Mouse (Mus musculus): ENCODE results near the gene Zbtb8b. TPM values are rescaled to one million over a fixed set of nuclear protein-coding genes. Genes with fewer than 3 reads are reported as not detected.

Zbtb8b gene
- polyA plus RNA-seq (2015; fragmentation: Nextera tagmentation; extraction: Ambion mirVana), result 3.9 and 4.7 TPM in 2 replicates

DNA sequence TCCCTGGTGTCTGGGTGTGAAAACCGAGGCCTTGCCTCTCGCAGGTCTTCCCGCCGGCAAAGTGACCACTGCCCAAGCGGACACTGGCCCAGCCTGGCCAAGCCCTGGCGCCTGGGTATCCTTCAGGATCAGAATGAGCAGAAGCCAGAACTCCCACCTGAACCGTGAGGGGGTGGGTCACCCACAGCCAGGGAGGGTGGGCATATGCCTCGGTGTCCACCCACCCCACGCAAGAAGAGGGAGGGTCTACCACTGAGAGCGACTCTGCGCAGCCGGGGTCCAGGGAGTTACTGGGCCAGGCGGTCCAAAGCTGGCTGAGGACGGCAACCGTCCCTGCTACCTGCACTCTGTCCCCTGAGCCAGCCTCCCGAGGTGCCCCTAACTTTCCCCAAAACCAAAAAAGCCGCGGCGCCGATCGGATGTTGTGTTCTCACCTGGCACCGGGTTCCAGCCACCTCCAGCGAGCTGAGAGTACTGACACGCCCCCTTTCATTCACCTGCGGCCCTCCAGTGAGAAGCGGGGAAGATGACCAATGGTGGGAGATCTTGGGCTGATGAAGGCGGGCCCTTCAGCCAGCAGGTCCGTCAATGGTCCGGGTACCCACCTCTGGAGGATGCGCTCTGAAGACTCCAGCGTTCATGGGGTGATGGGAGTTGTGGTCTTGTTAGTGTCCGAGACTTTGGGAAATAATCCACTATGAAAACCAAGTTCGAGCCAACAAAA lies at the start of gene Zbtb8b:
TSS of gene Zbtb8b (minus strand) at position 514 of the 724 bp plus-strand sequence.
- Histone ChIP-seq H3K27ac (replicated peaks) (no peak within 1 kb of the TSS), H3K9me3 (no peaks in the 10 kb centered on the region), H3K27me3 (replicated peaks) (peaks cover 42% of the 10 kb centered on the region), H3K9ac (peak within 1 kb of the TSS; percentile 64), H3K4me2 (peak within 1 kb of the TSS; percentile 72), H3K36me3 (no peaks in the 10 kb centered on the region), H3K4me1 (peaks cover 15% of the 10 kb centered on the region), H3K4me3 (peak within 1 kb of the TSS; percentile 48)
- 5% methylated on average over 33 of the region's 33 CpGs for WGBS
- ATAC-seq (ENCODE audit: extremely low read depth, insufficient number of reproducible peaks, low FRiP score, low TSS enrichment), result peak; percentile 58; the same call in 1 of the 2 replicates

DNA sequence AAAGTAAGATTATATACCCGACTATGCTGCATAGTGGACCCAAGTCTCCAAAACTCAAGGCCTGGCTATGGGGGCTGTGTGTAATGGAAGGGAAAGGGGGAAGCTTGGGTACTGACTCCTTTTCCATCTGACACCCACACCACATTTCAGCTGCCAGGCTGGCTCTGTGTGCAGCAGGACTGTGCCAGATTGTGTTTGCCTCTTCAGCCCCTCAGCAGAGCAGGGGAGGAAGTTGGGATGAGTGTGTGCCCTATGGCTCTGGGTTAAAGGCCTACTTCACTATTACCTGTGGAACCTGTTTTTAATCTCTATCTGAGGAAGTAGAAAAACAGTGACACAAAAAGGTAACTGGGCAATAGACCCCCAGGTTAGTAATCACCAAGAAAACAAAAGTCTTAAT lies 40.4 kb upstream of the Zbtb8b start:
- H3K9me3 ChIP-seq, result no peaks in the 10 kb centered on the region
- no peak overlapping the region for H3K4me3 ChIP-seq
- H3K27me3 ChIP-seq (replicated peaks), result no peaks in the 10 kb centered on the region
- H3K9ac ChIP-seq, result no peak overlapping the region
- 77% methylated on average over 1 of the region's 1 CpGs for WGBS
- no peaks in the 10 kb centered on the region for H3K4me1 ChIP-seq
- no peak overlapping the region for H3K27ac ChIP-seq (replicated peaks)
- peaks cover 97% of the 10 kb centered on the region for H3K36me3 ChIP-seq
- no peak overlapping the region for H3K4me2 ChIP-seq
- no peak for ATAC-seq (ENCODE audit: extremely low read depth, insufficient number of reproducible peaks, low FRiP score, low TSS enrichment)

DNA sequence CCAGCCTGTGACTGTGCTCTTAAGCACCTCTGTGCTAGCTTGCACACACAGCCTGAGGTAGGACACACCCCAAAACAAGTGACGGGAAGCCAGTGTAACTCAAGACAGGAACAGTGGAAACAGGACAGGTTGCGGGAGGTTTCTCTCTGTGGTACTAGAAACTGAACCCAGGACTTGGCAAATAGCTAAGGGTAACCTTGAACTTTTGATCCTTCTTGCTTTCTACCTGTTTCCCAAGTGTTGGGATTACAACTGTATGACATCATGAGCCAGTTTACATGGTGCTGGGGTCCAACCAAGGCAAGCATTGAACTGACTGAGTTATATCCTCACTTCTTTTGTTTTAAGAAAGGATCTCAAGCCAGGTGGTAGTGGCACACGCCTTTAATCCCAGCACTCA lies 39.2 kb upstream of the Zbtb8b start:
- no peaks in the 10 kb centered on the region for H3K27me3 ChIP-seq (replicated peaks)
- no peaks in the 10 kb centered on the region for H3K9me3 ChIP-seq
- H3K36me3 ChIP-seq, result peaks cover 96% of the 10 kb centered on the region
- no peak for ATAC-seq (ENCODE audit: extremely low read depth, insufficient number of reproducible peaks, low FRiP score, low TSS enrichment)
- no peaks in the 10 kb centered on the region for H3K4me1 ChIP-seq
- H3K4me2 ChIP-seq, result no peak overlapping the region
- no peak overlapping the region for H3K27ac ChIP-seq (replicated peaks)
- 93% methylated on average over 3 of the region's 3 CpGs for WGBS
- H3K9ac ChIP-seq, result no peak overlapping the region
- no peak overlapping the region for H3K4me3 ChIP-seq

DNA sequence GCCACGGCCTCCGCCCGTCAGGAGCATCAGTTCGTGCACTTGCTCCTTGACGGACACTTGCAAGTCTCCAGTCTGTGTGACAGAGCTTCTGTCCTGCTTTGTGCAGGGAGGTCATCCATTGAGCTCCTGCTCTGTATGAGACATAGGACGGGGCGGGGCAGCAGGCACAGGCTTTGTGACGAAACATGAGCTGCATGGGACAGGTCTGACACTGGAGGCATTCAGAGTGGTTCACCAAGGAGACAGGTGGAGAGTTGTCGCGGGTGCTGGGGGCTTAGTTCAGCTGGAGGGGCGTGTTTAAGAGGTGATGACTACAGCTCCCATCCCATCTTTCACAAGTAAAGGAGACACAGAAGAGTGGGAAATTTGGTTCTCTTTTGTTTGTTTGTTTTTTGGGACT lies 35.4 kb upstream of the Zbtb8b start:
- Histone ChIP-seq H3K9ac (no peak overlapping the region), H3K4me3 (no peak overlapping the region), H3K27ac (replicated peaks) (no peak overlapping the region), H3K4me2 (no peak overlapping the region), H3K9me3 (no peaks in the 10 kb centered on the region), H3K4me1 (no peaks in the 10 kb centered on the region), H3K27me3 (replicated peaks) (no peaks in the 10 kb centered on the region), H3K36me3 (peaks cover 96% of the 10 kb centered on the region)
- no peak for ATAC-seq (ENCODE audit: extremely low read depth, insufficient number of reproducible peaks, low FRiP score, low TSS enrichment)
- WGBS, result 88% methylated on average over 11 of the region's 11 CpGs

DNA sequence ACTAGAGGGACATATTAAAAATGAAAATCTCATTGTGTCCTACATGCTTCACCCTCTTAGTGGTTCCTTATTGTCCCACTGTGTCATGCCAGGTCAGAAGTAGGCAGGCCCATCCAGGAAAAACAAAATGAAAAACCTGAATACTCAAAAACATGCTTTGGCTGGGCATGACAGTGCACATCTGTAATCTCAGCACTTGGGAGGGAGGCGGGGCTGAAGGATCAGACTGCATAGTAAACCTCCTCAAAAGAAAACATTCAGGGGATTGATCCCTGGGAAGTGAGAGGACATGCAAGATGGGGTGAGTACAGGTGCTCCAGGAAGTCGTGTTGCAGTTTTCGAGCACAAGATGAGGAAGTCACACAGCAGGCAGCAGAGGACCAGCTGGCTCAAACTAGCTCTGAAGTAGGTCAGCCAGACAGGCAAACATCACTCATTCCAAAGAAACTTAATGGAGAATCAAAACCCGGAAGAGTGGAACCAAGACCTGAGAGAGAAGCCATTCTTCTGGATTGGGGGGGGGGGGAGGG lies 23.7 kb upstream of the Zbtb8b start:
- Histone ChIP-seq H3K27ac (replicated peaks) (0 out of 2 replicates have a peak overlapping the region, but pooled peaks have one; percentile 28), H3K4me3 (no peak overlapping the region), H3K9ac (no peak overlapping the region), H3K27me3 (replicated peaks) (no peaks in the 10 kb centered on the region), H3K4me2 (peak overlapping the region; percentile 79), H3K4me1 (peaks cover 26% of the 10 kb centered on the region), H3K36me3 (peaks cover 62% of the 10 kb centered on the region), H3K9me3 (no peaks in the 10 kb centered on the region)
- ATAC-seq (ENCODE audit: extremely low read depth, insufficient number of reproducible peaks, low FRiP score, low TSS enrichment), result no peak
- WGBS, result 76% methylated on average over 4 of the region's 4 CpGs

DNA sequence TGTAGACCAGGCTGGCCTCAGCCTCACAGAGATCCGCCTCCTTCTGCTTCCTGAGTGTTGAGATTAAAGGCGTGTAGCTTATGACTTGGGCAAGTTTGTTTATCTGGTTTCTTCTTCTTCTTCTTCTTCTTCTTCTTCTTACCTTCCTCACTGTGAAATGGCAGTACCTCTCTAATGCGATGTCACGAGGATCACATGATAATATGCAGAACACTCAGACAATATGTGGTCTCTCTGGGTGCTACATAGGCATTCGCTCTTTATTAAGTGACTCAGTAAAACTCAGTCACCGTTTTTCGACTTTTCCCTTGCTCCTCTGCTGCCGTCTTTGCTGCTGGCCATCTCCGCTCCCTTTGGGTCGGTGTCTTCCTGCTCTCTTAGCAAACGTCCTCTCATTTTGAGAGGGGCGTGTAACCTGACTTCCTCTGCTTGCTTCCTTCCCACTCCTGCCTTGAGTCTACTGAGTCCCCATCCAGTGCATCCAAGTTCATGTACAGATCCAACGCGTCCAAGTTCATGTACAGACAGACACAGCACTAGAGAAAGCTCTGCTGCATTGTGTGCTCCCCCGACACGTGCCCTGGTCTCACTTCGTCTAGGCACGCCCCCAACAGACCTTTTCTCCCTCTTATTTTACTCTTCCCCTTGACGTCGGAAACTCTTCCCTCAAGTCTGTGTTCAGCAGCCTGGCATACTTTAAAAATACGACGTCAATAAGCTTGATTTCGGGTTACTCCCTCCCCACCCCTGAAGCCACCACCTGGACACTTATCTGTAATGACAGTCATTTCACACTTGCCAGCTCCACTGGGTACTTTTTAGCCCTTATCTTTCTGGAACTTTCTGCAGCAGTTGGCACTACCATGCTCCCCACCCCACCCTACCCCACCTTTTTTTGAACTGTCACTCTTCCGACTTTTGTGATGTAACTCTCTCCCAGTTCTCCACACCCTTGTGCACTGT lies 22.7 kb upstream of the Zbtb8b start:
- Histone ChIP-seq H3K4me2 (peak overlapping the region; percentile 79), H3K4me3 (peak overlapping the region; percentile 23), H3K4me1 (peaks cover 26% of the 10 kb centered on the region), H3K36me3 (peaks cover 53% of the 10 kb centered on the region), H3K27ac (replicated peaks) (0 out of 2 replicates have a peak overlapping the region, but pooled peaks have one; percentile 28), H3K27me3 (replicated peaks) (no peaks in the 10 kb centered on the region), H3K9ac (0 out of 2 replicates have a peak overlapping the region, but pooled peaks have one; percentile 40), H3K9me3 (no peaks in the 10 kb centered on the region)
- WGBS, result 81% methylated on average over 24 of the region's 24 CpGs
- ATAC-seq (ENCODE audit: extremely low read depth, insufficient number of reproducible peaks, low FRiP score, low TSS enrichment), result no peak

DNA sequence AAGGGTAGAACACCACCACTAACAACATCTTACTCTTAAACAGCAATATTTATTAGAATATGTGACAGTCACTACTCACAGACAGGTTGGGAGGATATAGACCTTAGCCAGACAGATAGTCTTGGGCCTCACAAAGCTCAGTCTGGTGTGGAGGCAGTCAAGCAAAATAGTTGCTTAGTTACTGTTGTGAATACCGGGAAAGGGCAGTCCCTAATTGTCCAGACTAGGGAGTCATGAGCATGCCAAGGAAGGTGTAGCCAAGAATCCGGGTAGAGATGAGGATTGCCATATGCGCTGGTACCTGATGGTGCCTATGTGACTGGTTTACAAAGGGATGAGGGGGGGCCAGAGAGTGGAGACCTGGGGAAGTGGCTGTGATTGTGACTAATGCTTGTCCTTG lies 21.5 kb upstream of the Zbtb8b start:
- H3K27ac ChIP-seq (replicated peaks), result peak overlapping the region; percentile 74
- WGBS, result 45% methylated on average over 3 of the region's 3 CpGs
- H3K4me3 ChIP-seq, result peak overlapping the region; percentile 81
- ATAC-seq (ENCODE audit: extremely low read depth, insufficient number of reproducible peaks, low FRiP score, low TSS enrichment), result no peak
- H3K27me3 ChIP-seq (replicated peaks), result no peaks in the 10 kb centered on the region
- H3K9me3 ChIP-seq, result no peaks in the 10 kb centered on the region
- H3K9ac ChIP-seq, result peak overlapping the region; percentile 87
- peak overlapping the region; percentile 79 for H3K4me2 ChIP-seq
- peaks cover 40% of the 10 kb centered on the region for H3K36me3 ChIP-seq
- H3K4me1 ChIP-seq, result peaks cover 19% of the 10 kb centered on the region

DNA sequence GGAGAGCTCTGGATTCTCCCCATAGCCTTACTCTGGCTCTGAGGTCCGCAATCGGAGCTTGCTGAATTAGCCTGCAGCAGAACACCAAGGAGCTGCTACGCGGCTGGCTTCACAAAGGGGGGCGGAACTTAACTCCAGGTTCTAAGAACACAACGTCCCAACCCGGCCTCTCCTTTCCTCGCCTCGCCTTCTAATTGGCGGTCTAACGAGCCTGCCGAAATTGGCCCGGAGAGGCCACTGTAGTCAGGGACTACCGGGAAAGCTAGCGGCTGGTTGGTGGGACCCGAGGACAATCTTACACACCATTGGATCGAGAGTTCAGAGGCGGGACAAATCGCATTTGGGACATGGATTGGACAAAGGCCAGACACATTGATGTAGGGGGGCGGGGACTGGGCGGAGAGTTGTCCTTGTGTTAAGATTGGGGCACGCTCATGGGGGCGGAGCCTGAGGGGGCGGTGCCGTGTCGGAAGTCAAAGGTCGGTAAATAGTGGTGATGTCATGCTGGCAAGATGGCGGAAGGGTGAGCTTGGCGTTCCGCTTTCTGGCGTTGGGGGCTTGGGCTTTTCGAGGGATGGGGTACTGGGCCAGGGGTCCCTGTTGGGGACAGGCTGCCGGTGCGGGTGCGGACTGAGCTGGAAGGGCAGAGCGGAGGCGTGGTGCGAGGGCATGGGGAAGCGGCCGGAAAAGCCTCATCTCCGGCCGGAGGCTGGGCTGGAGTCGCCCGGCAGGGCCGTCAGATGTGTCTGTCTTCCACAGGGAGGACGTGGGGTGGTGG lies 20.7 kb upstream of the Zbtb8b start, which contains the start of gene Bsdc1:
TSS of gene Bsdc1 (plus strand) at position 399 of the 778 bp plus-strand sequence.
- Histone ChIP-seq H3K9ac (peak within 1 kb of the TSS; percentile 87), H3K4me3 (peak within 1 kb of the TSS; percentile 81), H3K36me3 (peaks cover 33% of the 10 kb centered on the region), H3K9me3 (no peaks in the 10 kb centered on the region), H3K27me3 (replicated peaks) (no peaks in the 10 kb centered on the region), H3K4me2 (peak within 1 kb of the TSS; percentile 83), H3K27ac (replicated peaks) (peak within 1 kb of the TSS; percentile 92), H3K4me1 (peaks cover 19% of the 10 kb centered on the region)
- WGBS, result 1% methylated on average over 46 of the region's 46 CpGs
- peak; percentile 99 for ATAC-seq (ENCODE audit: extremely low read depth, insufficient number of reproducible peaks, low FRiP score, low TSS enrichment)

DNA sequence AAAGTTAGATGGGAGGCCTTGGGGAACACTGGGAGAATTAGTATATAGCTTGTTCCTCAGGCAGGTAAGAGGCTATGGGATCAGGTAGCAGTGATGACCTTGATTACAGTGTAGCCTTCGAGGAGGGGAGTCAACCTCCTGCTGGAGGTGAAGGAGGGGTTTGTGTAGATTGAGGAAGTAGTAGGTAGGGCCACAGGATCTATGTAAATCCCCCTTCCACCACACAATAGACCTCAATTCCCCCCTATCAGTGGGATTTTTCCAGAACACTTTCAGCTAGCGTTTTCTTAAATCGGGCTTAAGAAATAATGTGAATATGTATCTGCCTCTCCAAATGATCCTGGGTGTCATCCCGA lies 20.2 kb upstream of the Zbtb8b start:
- no peak for ATAC-seq (ENCODE audit: extremely low read depth, insufficient number of reproducible peaks, low FRiP score, low TSS enrichment)
- H3K4me1 ChIP-seq, result peaks cover 19% of the 10 kb centered on the region

DNA sequence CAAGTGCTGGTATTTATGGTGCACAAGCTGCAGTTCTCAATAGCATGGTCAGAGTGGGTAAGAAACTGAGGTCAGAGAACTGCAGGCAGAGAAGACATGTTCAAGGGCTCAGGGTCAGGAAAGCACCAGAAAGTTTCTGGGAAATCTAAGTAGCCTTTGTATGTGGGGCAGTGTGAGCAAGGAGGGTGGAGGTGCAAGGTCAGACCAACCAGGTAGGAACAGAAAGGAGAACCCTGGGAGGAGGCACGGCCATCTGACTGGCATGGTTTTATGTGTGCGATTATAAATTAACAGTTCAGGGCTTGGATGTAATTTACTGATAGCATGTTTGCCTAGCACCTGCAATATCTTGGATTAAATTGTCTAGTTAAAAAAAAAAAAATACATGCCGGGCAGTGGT lies 19.1 kb upstream of the Zbtb8b start:
- Histone ChIP-seq H3K36me3 (peaks cover 16% of the 10 kb centered on the region), H3K27ac (replicated peaks) (no peak overlapping the region), H3K9me3 (no peaks in the 10 kb centered on the region), H3K4me1 (peaks cover 19% of the 10 kb centered on the region), H3K4me2 (no peak overlapping the region), H3K27me3 (replicated peaks) (0 out of 2 replicates have a peak, but pooled peaks cover 7% of the 10 kb centered on the region), H3K4me3 (no peak overlapping the region), H3K9ac (no peak overlapping the region)
- no peak for ATAC-seq (ENCODE audit: extremely low read depth, insufficient number of reproducible peaks, low FRiP score, low TSS enrichment)
- 87% methylated on average over 3 of the region's 3 CpGs for WGBS

More for the DNA sequence above, 20.2 kb upstream of the Zbtb8b start:
- H3K4me3 ChIP-seq, result peak overlapping the region; percentile 81
- H3K27ac ChIP-seq (replicated peaks), result peak overlapping the region; percentile 92
- H3K36me3 ChIP-seq, result peaks cover 27% of the 10 kb centered on the region
- H3K9me3 ChIP-seq, result no peaks in the 10 kb centered on the region
- 1% methylated on average over 4 of the region's 4 CpGs for WGBS
- H3K9ac ChIP-seq, result peak overlapping the region; percentile 86
- peak overlapping the region; percentile 83 for H3K4me2 ChIP-seq
- H3K27me3 ChIP-seq (replicated peaks), result 0 out of 2 replicates have a peak, but pooled peaks cover 5% of the 10 kb centered on the region
